Mouse (Mus musculus): Measurements from ENCODE around the gene Gm21976.

DNA sequence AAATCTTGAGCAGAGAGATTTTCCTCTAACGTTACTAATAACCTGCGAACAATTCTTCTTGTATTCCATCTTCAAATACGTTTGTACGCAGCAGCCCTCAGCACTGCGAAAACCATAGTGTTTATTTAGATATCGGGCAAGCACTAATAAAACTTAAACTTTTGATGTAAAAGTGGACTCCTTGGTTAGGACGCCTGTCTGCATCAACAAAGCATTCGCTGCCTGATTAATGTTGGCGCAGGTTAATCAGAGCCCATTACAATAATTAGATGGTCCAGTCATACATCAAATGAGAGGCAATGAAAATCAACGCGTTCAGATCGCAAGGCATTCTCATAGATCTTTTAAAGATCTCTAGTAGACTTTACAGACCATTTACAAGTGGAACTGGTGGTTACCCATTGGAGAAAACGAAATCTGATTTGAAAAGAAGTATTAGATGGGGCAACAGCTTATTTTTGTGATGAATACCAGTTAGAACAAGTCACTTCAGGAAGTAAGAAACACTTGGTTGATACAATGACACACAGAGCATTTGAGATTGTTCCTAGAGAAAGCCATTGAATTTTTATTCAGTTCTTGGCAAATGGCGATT, 72.8 kb downstream of the Gm21976 start:
- TF ChIP-seq POLR2A (IDR thresholded peaks at IDR 0.05; ENCODE audit: insufficient read length, low read depth) (no peak), MAX (IDR thresholded peaks at IDR 0.05; ENCODE audit: low read depth) (no peak), POLR2AphosphoS2 (IDR thresholded peaks at IDR 0.05; ENCODE audit: insufficient read length, low read depth) (no peak), TCF12 (IDR thresholded peaks at IDR 0.05; ENCODE audit: insufficient read depth, poor library complexity, severe bottlenecking) (no peak), CEBPB (IDR thresholded peaks at IDR 0.05; ENCODE audit: insufficient read depth, poor library complexity, severe bottlenecking) (no peak), E2F4 (IDR thresholded peaks at IDR 0.05; ENCODE audit: insufficient read depth) (no peak)
